Mouse (Mus musculus) cerebellum, adult (tissue): ENCODE data around the gene Cttn.

Experiments used
- ATAC-seq: cut with Nextera tagmentation; 2 replicates; pipeline ENCODE4 v1.9.2; 2017; ENCODE audit warnings: mild to moderate bottlenecking, moderate library complexity, mixed read lengths; ENCODE audit not compliant: insufficient number of reproducible peaks, low FRiP score, low TSS enrichment

The Cttn gene

GRCm38 (mm10) chr7:144470545-144471059 lies at the start of gene Cttn:
Gene Cttn (minus strand): TSS chr7:144471009.
- ATAC-seq: peak; percentile 88

GRCm38 (mm10) chr7:144519852-144520251 lies 49.0 kb upstream of the Cttn start:
- no peak for ATAC-seq

GRCm38 (mm10) chr7:144516711-144517110 lies 45.9 kb upstream of the Cttn start:
- no peak for ATAC-seq

- ATAC-seq: no peak
These were observed 38.3 kb upstream of the Cttn start for GRCm38 (mm10) chr7:144509090-144509489.

- ATAC-seq: no peak
These were observed 36.0 kb upstream of the Cttn start for GRCm38 (mm10) chr7:144506807-144507206.

- ATAC-seq: no peak
These were observed 33.1 kb upstream of the Cttn start for GRCm38 (mm10) chr7:144503959-144504358.

- no peak for ATAC-seq
These were observed 22.1 kb upstream of the Cttn start for GRCm38 (mm10) chr7:144492931-144493330.

GRCm38 (mm10) chr7:144490201-144490873 lies 19.5 kb upstream of the Cttn start:
- ATAC-seq: no peak

- ATAC-seq: no peak
These were observed 18.4 kb upstream of the Cttn start for GRCm38 (mm10) chr7:144489067-144489774.

GRCm38 (mm10) chr7:144480314-144480713 lies 9.5 kb upstream of the Cttn start:
- no peak for ATAC-seq

GRCm38 (mm10) chr7:144479569-144479968 lies 8.8 kb upstream of the Cttn start:
- no peak for ATAC-seq

GRCm38 (mm10) chr7:144475741-144476140 lies 4.9 kb upstream of the Cttn start:
- ATAC-seq: no peak

- ATAC-seq: no peak
These were observed 2.7 kb upstream of the Cttn start for GRCm38 (mm10) chr7:144473486-144473885.

GRCm38 (mm10) chr7:144471103-144471502 lies 294 bp upstream of the Cttn start:
- ATAC-seq: no peak

GRCm38 (mm10) chr7:144469908-144470544 lies 783 bp downstream of the Cttn start:
- no peak for ATAC-seq

- ATAC-seq: no peak
These were observed 1.6 kb downstream of the Cttn start for GRCm38 (mm10) chr7:144469181-144469641.

GRCm38 (mm10) chr7:144468741-144469140 lies 2.1 kb downstream of the Cttn start:
- no peak for ATAC-seq

- ATAC-seq: no peak
These were observed 8.2 kb downstream of the Cttn start for GRCm38 (mm10) chr7:144462577-144462976.

- ATAC-seq: no peak
These were observed 9.4 kb downstream of the Cttn start for GRCm38 (mm10) chr7:144461246-144461902.

- ATAC-seq: no peak
These were observed 11.9 kb downstream of the Cttn start for GRCm38 (mm10) chr7:144458881-144459280.

- no peak for ATAC-seq
These were observed 20.1 kb downstream of the Cttn start for GRCm38 (mm10) chr7:144450661-144451060.
